In the genomic region with DNA sequence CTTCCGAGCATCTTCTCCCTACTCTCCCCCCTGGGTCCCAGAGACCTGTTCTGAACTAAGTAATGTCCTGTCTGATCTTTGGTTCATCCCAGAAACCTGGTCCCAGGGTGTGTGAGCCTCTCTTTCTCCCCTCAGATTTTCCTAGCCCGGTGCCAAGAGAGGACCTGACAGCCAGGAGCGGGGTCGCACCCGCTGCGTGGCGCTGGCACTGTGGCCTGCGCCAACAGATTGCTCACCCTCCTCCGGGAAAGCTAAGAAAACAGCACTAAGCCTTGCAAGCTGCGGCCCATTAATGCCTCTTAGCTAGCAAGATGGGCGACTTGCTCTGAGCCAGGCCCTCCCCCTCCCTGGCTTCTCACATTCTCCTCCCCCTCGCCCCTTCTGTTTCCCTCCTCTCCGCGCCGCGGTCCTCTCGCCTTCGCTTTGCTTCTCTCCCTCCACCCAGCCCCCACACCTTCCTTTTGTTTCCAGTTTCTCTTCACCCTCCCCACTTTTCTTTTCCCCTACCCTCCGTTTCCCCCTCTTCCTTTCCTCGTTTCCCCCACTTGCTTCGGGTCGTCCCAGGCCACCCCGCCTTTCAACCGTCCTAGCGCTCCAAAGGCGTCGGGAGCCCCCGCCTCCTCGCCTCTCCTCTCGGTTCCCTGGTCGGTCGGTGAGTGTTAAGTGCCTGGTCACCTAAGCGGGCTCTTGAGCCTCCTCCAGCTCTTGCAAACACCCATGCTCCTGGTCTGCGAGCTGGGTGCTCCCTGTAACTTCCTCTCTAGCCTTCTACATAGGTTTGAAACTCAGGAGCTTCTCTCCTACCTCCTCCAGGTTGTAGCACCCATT, we compare ENCODE assay signal across 8 mouse cellular contexts. TPM values are rescaled to one million over a fixed set of nuclear protein-coding genes. Genes with fewer than 3 reads are reported as not detected.
A peak's percentile ranks its signal among the peaks of the same experiment; 100 is the strongest.
DNase-seq lines count a peak whose midpoint lies in the region; ATAC-seq lines count a peak whose summit lies in the region.

No protein-coding gene starts in this region.

- peaks cover 99% of the 10 kb centered on the region for H3K27me3 ChIP-seq in liver, embryonic 11.5 days (replicated peaks; ENCODE audit: control insufficient read depth, insufficient read depth, low read length)
- H3K27me3 ChIP-seq in midbrain, embryonic 16.5 days (ENCODE audit: control insufficient read depth, insufficient read depth, low read depth, low read length): peaks cover 9% of the 10 kb centered on the region

- H3K9ac ChIP-seq in liver, embryonic 11.5 days (ENCODE audit: low read depth, low read length): no peak overlapping the region
- H3K9ac ChIP-seq in midbrain, embryonic 16.5 days (ENCODE audit: low read depth, low read length): peak overlapping the region; percentile 74

- peak overlapping the region; percentile 56 for H3K4me2 ChIP-seq in liver, embryonic 11.5 days
- H3K4me2 ChIP-seq in midbrain, embryonic 16.5 days (ENCODE audit: low read length): peak overlapping the region; percentile 58

- peaks cover 4% of the 10 kb centered on the region; the same call in 1 of the 2 replicates for H3K4me1 ChIP-seq in liver, embryonic 11.5 days (replicated peaks; ENCODE audit: control insufficient read depth, insufficient read depth, low read length)
- H3K4me1 ChIP-seq in midbrain, embryonic 16.5 days (ENCODE audit: control insufficient read depth, insufficient read depth, low read length): peaks cover 21% of the 10 kb centered on the region

- H3K9me3 ChIP-seq in liver, embryonic 11.5 days (ENCODE audit: control insufficient read depth, low read length): no peaks in the 10 kb centered on the region
- H3K9me3 ChIP-seq in midbrain, embryonic 16.5 days (replicated peaks; ENCODE audit: control insufficient read depth, low read length, poor library complexity, severe bottlenecking): no peaks in the 10 kb centered on the region

- under 1% methylated on average over 34 of the region's 34 CpGs for WGBS in liver, embryonic 11.5 days
- WGBS in midbrain, embryonic 16.5 days: under 1% methylated on average over 32 of the region's 34 CpGs

- ATAC-seq in liver, embryonic 11.5 days (replicated peaks; ENCODE audit: low FRiP score): no peak
- ATAC-seq in midbrain, embryonic 16.5 days: peak; percentile 46

- H3K4me3 ChIP-seq in liver, embryonic 11.5 days (ENCODE audit: low read depth, low read length): peak overlapping the region; percentile 32
- H3K4me3 ChIP-seq in midbrain, embryonic 16.5 days (ENCODE audit: low read depth, low read length): peak overlapping the region; percentile 39

- no peaks in the 10 kb centered on the region for H3K36me3 ChIP-seq in liver, embryonic 11.5 days (ENCODE audit: control insufficient read depth, insufficient read depth, low read length)
- H3K36me3 ChIP-seq in midbrain, embryonic 16.5 days (ENCODE audit: control insufficient read depth, insufficient read depth, low read length): no peaks in the 10 kb centered on the region

- DNase-seq in liver, embryonic 11.5 days (ENCODE audit: low spot score): peak; percentile 43
- DNase-seq in liver: no peak
- DNase-seq in cerebellum, adult 8-10 months: peak; percentile 73
- DNase-seq in frontal cortex, postnatal 25 days (ENCODE audit: low spot score in 2 of 2): peak; percentile 40 to 44
- peak; percentile 55 to 75 for DNase-seq in left cerebral cortex, postnatal 10 days (ENCODE audit: extremely low spot score in 1 of 2, low spot score in 2 of 2)
- DNase-seq in yolk sac, embryonic 10.5 days (ENCODE audit: low spot score): peak; percentile 44
- no peak for DNase-seq in urinary bladder, adult 18-20 months (ENCODE audit: low spot score in 2 of 2)

- no peak overlapping the region for H3K27ac ChIP-seq in liver, embryonic 11.5 days (ENCODE audit: low read depth, low read length)
- peak overlapping the region; percentile 96 for H3K27ac ChIP-seq in midbrain, embryonic 16.5 days (ENCODE audit: low read length)

- intact Hi-C loops in left cerebral cortex, postnatal 10 days (cut with DNase I): loop anchor here (2.0 to 5.0 kb wide), 2 partner anchors 148 to 585 kb away; no protein-coding TSS in a partner anchor

RNA-seq across cellular contexts. Expression of a gene that starts 7.8 kb away (rescaled TPM):
- polyA plus RNA-seq in liver, embryonic 11.5 days (2014; fragmentation: Nextera tagmentation; extraction: Ambion mirVana): 6.4 and 6.9 TPM in 2 replicates
- 100 to 1,000 TPM in 1 of 2 experiments, 10 to 100 TPM in 1; 90.4 to 112 TPM for total RNA-seq in left cerebral cortex, postnatal 10 days (2021)
- 77.0 and 80.2 TPM in 2 replicates for polyA plus RNA-seq in midbrain, embryonic 16.5 days (2015; fragmentation: Nextera tagmentation; extraction: Ambion mirVana)

Comparison
In these comparisons a context has a peak if more than half of its experiments do, and no peak if none do; other contexts are left out.
1. DNase-seq: peak in liver, embryonic 11.5 days (single experiment), cerebellum, adult 8-10 months (single experiment), frontal cortex, postnatal 25 days (2 of 2), left cerebral cortex, postnatal 10 days (2 of 2) and yolk sac, embryonic 10.5 days (single experiment); none in liver (single experiment) and urinary bladder, adult 18-20 months (0 of 2).